Mouse (Mus musculus) megakaryocyte, embryonic 14.5 days (primary cell): ENCODE results near the gene Phkb.

Experiments used
- FLI1 ChIP-seq: IDR thresholded peaks from 2 replicates; pipeline ENCODE4 v1.6.1; 2012; ENCODE audit warnings: low read length, inconsistent platforms, mixed read lengths
- GATA1 ChIP-seq: IDR thresholded peaks from 3 replicates; pipeline ENCODE4 v1.6.1; 2012; ENCODE audit warnings: mixed read lengths, low read length, inconsistent platforms, borderline replicate concordance

GRCm38 (mm10) chr8:85992911-85993310 lies 152.2 kb downstream of the Phkb start:
- TF ChIP-seq GATA1 (no peak), FLI1 (no peak)
